Mouse (Mus musculus) myocyte (in vitro differentiated cells): ENCODE measurements at regions not wholly inside any gene's neighbourhood (a gene's known extent, or its start where the extent isn't known, plus 50 kb on each side); places are given as distances from the start of the nearest gene placed in this dataset.
"Not testable (repeated sequence)": the region's sequence is repeated elsewhere in the genome, so short reads cannot be mapped to it uniquely, and the experiment has no call there.

Experiments
- H3K27me3 ChIP-seq: one replicate; pipeline ENCODE4 v1.6.1; 2011; ENCODE audit not compliant: control insufficient read depth, insufficient read depth, insufficient read length
- H3K36me3 ChIP-seq: one replicate; pipeline ENCODE4 v1.6.1; 2011; ENCODE audit not compliant: control insufficient read depth, insufficient read depth
- H3K4me2 ChIP-seq: one replicate; pipeline ENCODE4 v1.6.1; 2011; ENCODE audit warnings: low read depth, control low read depth
- H3K4me3 ChIP-seq: one replicate; pipeline ENCODE4 v1.5.1; 2011; ENCODE audit warnings: mild to moderate bottlenecking, control low read depth, moderate library complexity
- H3K79me2 ChIP-seq: one replicate; pipeline ENCODE4 v1.6.1; 2011; ENCODE audit not compliant: control insufficient read depth, insufficient read depth
- H3ac ChIP-seq: one replicate; pipeline ENCODE4 v1.6.1; 2011; ENCODE audit not compliant: control insufficient read depth, insufficient read length
- CEBPB ChIP-seq: IDR thresholded peaks from 2 replicates; pipeline ENCODE4 v1.6.1; 2011; ENCODE audit warnings: mild to moderate bottlenecking, moderate library complexity; ENCODE audit not compliant: poor library complexity, insufficient read depth, severe bottlenecking
- E2F4 ChIP-seq: IDR thresholded peaks from one replicate; pipeline ENCODE4 v1.6.1; 2011; ENCODE audit warnings: mild to moderate bottlenecking, control low read depth, moderate library complexity; ENCODE audit not compliant: insufficient read depth
- MAX ChIP-seq: IDR thresholded peaks from one replicate; pipeline ENCODE4 v1.6.1; 2011; ENCODE audit warnings: low read depth, mild to moderate bottlenecking, control low read depth
- MYOD1 ChIP-seq, 3 experiments: IDR thresholded peaks; one replicate each; pipeline ENCODE4 v1.6.1; 2011; ENCODE audit warnings: control low read depth in 2 of 3, low read depth in 2 of 3, mild to moderate bottlenecking in 2 of 3, moderate library complexity in 1 of 3; ENCODE audit not compliant: insufficient read length in 2 of 3, control insufficient read depth in 1 of 3
- MYOG ChIP-seq, 3 experiments: IDR thresholded peaks; one replicate each; pipeline ENCODE4 v1.6.1; 2011; ENCODE audit warnings: control low read depth in 2 of 3, low read depth in 2 of 3, mild to moderate bottlenecking in 2 of 3; ENCODE audit not compliant: insufficient read length in 2 of 3, control insufficient read depth in 1 of 3, insufficient read depth in 1 of 3
- POLR2A ChIP-seq: IDR thresholded peaks from one replicate; pipeline ENCODE4 v1.6.1; 2011; ENCODE audit warnings: low read depth, mild to moderate bottlenecking, control low read depth, moderate library complexity; ENCODE audit not compliant: insufficient read length
- POLR2AphosphoS2 ChIP-seq: IDR thresholded peaks from one replicate; pipeline ENCODE4 v1.6.1; 2011; ENCODE audit warnings: low read depth, control low read depth; ENCODE audit not compliant: insufficient read length
- REST ChIP-seq: IDR thresholded peaks from one replicate; pipeline ENCODE4 v1.6.1; 2011; ENCODE audit warnings: mild to moderate bottlenecking, control low read depth, moderate library complexity; ENCODE audit not compliant: insufficient read depth, insufficient read length
- SRF ChIP-seq: IDR thresholded peaks from one replicate; pipeline ENCODE4 v1.6.1; 2011; ENCODE audit warnings: low read depth; ENCODE audit not compliant: control insufficient read depth, insufficient read length
- TCF12 ChIP-seq: IDR thresholded peaks from one replicate; pipeline ENCODE4 v1.6.1; 2011; ENCODE audit warnings: mild to moderate bottlenecking, control low read depth; ENCODE audit not compliant: poor library complexity, insufficient read depth, severe bottlenecking
- TCF3 ChIP-seq: IDR thresholded peaks from one replicate; pipeline ENCODE4 v1.6.1; 2011; ENCODE audit warnings: low read depth, control low read depth; ENCODE audit not compliant: insufficient read length
- USF1 ChIP-seq: IDR thresholded peaks from one replicate; pipeline ENCODE4 v1.6.1; 2011; ENCODE audit warnings: low read depth, mild to moderate bottlenecking, control low read depth, moderate library complexity

- Histone ChIP-seq H3K4me2 (no peak overlapping the region), H3K27me3 (no peaks in the 10 kb centered on the region), H3ac (no peak overlapping the region), H3K36me3 (no peaks in the 10 kb centered on the region), H3K79me2 (no peaks in the 10 kb centered on the region), H3K4me3 (no peak overlapping the region)
- TF ChIP-seq TCF3 (no peak), POLR2AphosphoS2 (no peak)
Measured at GRCm38 (mm10) chr1:145139267-145139651, 364.0 kb upstream of the Rgs18 start.

GRCm38 (mm10) chr1:145138452-145139266, 363.4 kb upstream of the Rgs18 start:
- H3K4me2 ChIP-seq: no peak overlapping the region
- H3K79me2 ChIP-seq: no peaks in the 10 kb centered on the region
- H3K27me3 ChIP-seq: no peaks in the 10 kb centered on the region
- TF ChIP-seq POLR2AphosphoS2: no peak
- no peak for TF ChIP-seq CEBPB
- TF ChIP-seq TCF3: no peak
- no peak for TF ChIP-seq REST
- no peak for TF ChIP-seq MYOG (IDR thresholded peaks at IDR 0.05; ENCODE audit: control insufficient read depth in 1 of 3, insufficient read depth in 1 of 3, insufficient read length in 2 of 3, low read depth in 2 of 3)
- TF ChIP-seq MAX: no peak
- no peak for TF ChIP-seq SRF
- no peak for TF ChIP-seq MYOD1 (IDR thresholded peaks at IDR 0.05; ENCODE audit: control insufficient read depth in 1 of 3, insufficient read length in 2 of 3, low read depth in 2 of 3)
- TF ChIP-seq TCF12: no peak
- no peak for TF ChIP-seq POLR2A
- TF ChIP-seq USF1: no peak
- TF ChIP-seq E2F4: no peak
- H3ac ChIP-seq: no peak overlapping the region
- H3K36me3 ChIP-seq: no peaks in the 10 kb centered on the region
- no peak overlapping the region for H3K4me3 ChIP-seq

GRCm38 (mm10) chr1:145131020-145131419, 355.8 kb upstream of the Rgs18 start:
- Histone ChIP-seq H3K27me3 (no peaks in the 10 kb centered on the region), H3K4me2 (no peak overlapping the region), H3K4me3 (no peak overlapping the region), H3ac (no peak overlapping the region), H3K36me3 (no peaks in the 10 kb centered on the region), H3K79me2 (no peaks in the 10 kb centered on the region)
- TF ChIP-seq REST (no peak), MYOG (IDR thresholded peaks at IDR 0.05; ENCODE audit: control insufficient read depth in 1 of 3, insufficient read depth in 1 of 3, insufficient read length in 2 of 3, low read depth in 2 of 3) (no peak), TCF3 (no peak), POLR2AphosphoS2 (no peak), MYOD1 (IDR thresholded peaks at IDR 0.05; ENCODE audit: control insufficient read depth in 1 of 3, insufficient read length in 2 of 3, low read depth in 2 of 3) (no peak)

- no peak overlapping the region for H3K4me3 ChIP-seq
- H3K79me2 ChIP-seq: no peaks in the 10 kb centered on the region
- no peaks in the 10 kb centered on the region for H3K36me3 ChIP-seq
- H3ac ChIP-seq: no peak overlapping the region
- no peak overlapping the region for H3K4me2 ChIP-seq
- no peak for TF ChIP-seq USF1
- no peak for TF ChIP-seq E2F4
- TF ChIP-seq MAX: no peak
- TF ChIP-seq POLR2AphosphoS2: no peak
- no peak for TF ChIP-seq TCF3
- no peak for TF ChIP-seq MYOD1 (IDR thresholded peaks at IDR 0.05; ENCODE audit: control insufficient read depth in 1 of 3, insufficient read length in 2 of 3, low read depth in 2 of 3)
- TF ChIP-seq SRF: no peak
- TF ChIP-seq TCF12: no peak
- no peak for TF ChIP-seq CEBPB
- no peak for TF ChIP-seq MYOG (IDR thresholded peaks at IDR 0.05; ENCODE audit: control insufficient read depth in 1 of 3, insufficient read depth in 1 of 3, insufficient read length in 2 of 3, low read depth in 2 of 3)
- TF ChIP-seq REST: no peak
- no peak for TF ChIP-seq POLR2A
- no peaks in the 10 kb centered on the region for H3K27me3 ChIP-seq
Measured at GRCm38 (mm10) chr1:145113171-145113570, 337.9 kb upstream of the Rgs18 start.

GRCm38 (mm10) chr1:145106771-145107170, 331.5 kb upstream of the Rgs18 start:
- H3ac ChIP-seq, H3K27me3 ChIP-seq, H3K36me3 ChIP-seq, H3K79me2 ChIP-seq, H3K4me3 ChIP-seq, H3K4me2 ChIP-seq: not testable (repeated sequence)
